ENCODE assay signal across 17 mouse cellular contexts in genomic region chr14:114857171-114857570, GRCm38 (mm10).
DNase-seq lines count a peak whose midpoint lies in the region; ATAC-seq and TF ChIP-seq lines count a peak whose summit lies in the region.
"Had no signal": no experiment of that assay in that cellular context is flagged by ENCODE, and none has a peak within 500 bp of the region (broad histone marks: within the 10 kb centered on the region; RNA-seq: fewer than 3 reads in every experiment).

No protein-coding gene starts in this region.

- H3K4me1 ChIP-seq in kidney, adult 2 months (ENCODE audit: control insufficient read depth, insufficient read depth, low read length), result peaks cover 3% of the 10 kb centered on the region; the same call in 1 of the 2 replicates
- peaks cover 46% of the 10 kb centered on the region for H3K4me1 ChIP-seq in limb, embryonic 10.5 days
- H3K4me1 ChIP-seq in neural tube, embryonic 11.5 days (ENCODE audit: control insufficient read depth, insufficient read depth, low read length), result peaks cover 20% of the 10 kb centered on the region

- no peak for ATAC-seq in neural tube, embryonic 11.5 days (ENCODE audit: insufficient read depth, low FRiP score, low TSS enrichment)
- ATAC-seq: forebrain, embryonic 16.5 days; hindbrain, postnatal 0 days had no signal

- 27% methylated on average over 4 of the region's 4 CpGs for WGBS in kidney, adult 2 months
- 3% methylated on average over 4 of the region's 4 CpGs for WGBS in limb, embryonic 10.5 days
- 4% methylated on average over 4 of the region's 4 CpGs for WGBS in neural tube, embryonic 11.5 days

- H3K4me2 ChIP-seq in neural tube, embryonic 11.5 days (ENCODE audit: low read depth), result no peak overlapping the region
- H3K4me2 ChIP-seq: lung, embryonic 15.5 days had no signal

- H3K36me3 ChIP-seq in kidney, adult 2 months (ENCODE audit: control insufficient read depth, insufficient read depth, low read length), result no peaks in the 10 kb centered on the region
- no peaks in the 10 kb centered on the region for H3K36me3 ChIP-seq in limb, embryonic 10.5 days
- no peaks in the 10 kb centered on the region for H3K36me3 ChIP-seq in neural tube, embryonic 11.5 days (ENCODE audit: control insufficient read depth, insufficient read depth, low read length)
- H3K36me3 ChIP-seq: lung, embryonic 15.5 days had no signal

- H3K27me3 ChIP-seq in kidney, adult 2 months (replicated peaks; ENCODE audit: control insufficient read depth, insufficient read depth, low read length), result no peaks in the 10 kb centered on the region
- no peaks in the 10 kb centered on the region for H3K27me3 ChIP-seq in limb, embryonic 10.5 days (ENCODE audit: low read depth, poor library complexity, severe bottlenecking)
- no peaks in the 10 kb centered on the region for H3K27me3 ChIP-seq in neural tube, embryonic 11.5 days (ENCODE audit: control insufficient read depth, insufficient read depth, low read length)
- H3K27me3 ChIP-seq: lung, embryonic 15.5 days; megakaryocyte, embryonic 14.5 days had no signal

- H3K27ac ChIP-seq in kidney, adult 2 months (ENCODE audit: insufficient read depth, low read depth, low read length), result no peak overlapping the region
- peak overlapping the region; percentile 88 for H3K27ac ChIP-seq in limb, embryonic 10.5 days
- H3K27ac ChIP-seq in neural tube, embryonic 11.5 days (ENCODE audit: low read depth, low read length), result no peak overlapping the region
- H3K27ac ChIP-seq: hindbrain, postnatal 0 days; lung, embryonic 15.5 days had no signal

- TF ChIP-seq POLR2A in kidney, adult 2 months (IDR thresholded peaks at IDR 0.05; ENCODE audit: low read depth, low read length), result no peak

- H3K9me3 ChIP-seq in limb, embryonic 10.5 days (replicated peaks), result no peaks in the 10 kb centered on the region
- no peaks in the 10 kb centered on the region for H3K9me3 ChIP-seq in neural tube, embryonic 11.5 days (ENCODE audit: control insufficient read depth, low read length)
- H3K9me3 ChIP-seq: lung, embryonic 15.5 days; megakaryocyte, embryonic 14.5 days had no signal

- no peak overlapping the region for H3K9ac ChIP-seq in neural tube, embryonic 11.5 days (ENCODE audit: low read length)
- H3K9ac ChIP-seq: lung, embryonic 15.5 days had no signal

- DNase-seq in kidney, adult 2 months, result peak; percentile 4
- no peak for DNase-seq in kidney, postnatal 36 days
- DNase-seq in retina, embryonic 14.5 days (ENCODE audit: low spot score), result peak; percentile 17
- DNase-seq in retina, postnatal 1 day, result no peak
- DNase-seq in limb, embryonic 10.5 days (ENCODE audit: low spot score), result peak; percentile 60
- peak; percentile 30 for DNase-seq in neural tube, embryonic 11.5 days (ENCODE audit: low spot score)
- no peak for DNase-seq in frontal cortex, postnatal 14 days (ENCODE audit: low spot score in 2 of 2)
- DNase-seq in urinary bladder, postnatal 4 days (ENCODE audit: low spot score in 2 of 2), result no peak
- DNase-seq: adrenal gland, postnatal 25 days; cerebellum, postnatal 14 days; gastrocnemius, postnatal 25 days; thymus, postnatal 25 days had no signal

- TF ChIP-seq CTCF in kidney, adult 2 months (conservative IDR thresholded peaks at IDR 0.05; ENCODE audit: insufficient read depth, insufficient read length, low read depth, low read length), result no peak

- no peak overlapping the region for H3K4me3 ChIP-seq in kidney, adult 2 months (ENCODE audit: insufficient read depth, low read depth, low read length)
- H3K4me3 ChIP-seq in limb, embryonic 10.5 days, result no peak overlapping the region
- no peak overlapping the region for H3K4me3 ChIP-seq in neural tube, embryonic 11.5 days (ENCODE audit: low read depth, low read length)
- H3K4me3 ChIP-seq: lung, embryonic 15.5 days; megakaryocyte, embryonic 14.5 days; myocyte had no signal

Comparison
In these comparisons a context has a peak if more than half of its experiments do, and no peak if none do; other contexts are left out.
1. DNase-seq: peak in kidney, adult 2 months (single experiment), retina, embryonic 14.5 days (single experiment), limb, embryonic 10.5 days (single experiment) and neural tube, embryonic 11.5 days (single experiment); none in kidney, postnatal 36 days (0 of 2), retina, postnatal 1 day (single experiment), frontal cortex, postnatal 14 days (0 of 2) and urinary bladder, postnatal 4 days (0 of 2).